Mouse (Mus musculus) hindbrain, embryonic 10.5 days (tissue): Measurements from ENCODE around the gene Ndufb2. TPM values are rescaled to one million over a fixed set of nuclear protein-coding genes. Genes with fewer than 3 reads are reported as not detected.

ENCODE experiments used
- DNase-seq: peaks from one replicate; pipeline ENCODE4 v3.0.0-alpha.2; 2017; ENCODE audit warnings: low spot score
- H3K27ac ChIP-seq: fragments of 300-500 bp; sonication (generic); 2 replicates; pipeline ENCODE4 v1.5.1; 2016; ENCODE audit warnings: mild to moderate bottlenecking, moderate library complexity
- H3K27me3 ChIP-seq: fragments of 300-500 bp; sonication (generic); 2 replicates; pipeline ENCODE4 v1.6.1; 2016; ENCODE audit warnings: mild to moderate bottlenecking; ENCODE audit not compliant: poor library complexity, insufficient read depth, severe bottlenecking
- H3K36me3 ChIP-seq: fragments of 300-500 bp; sonication (generic); 2 replicates; pipeline ENCODE4 v1.6.1; 2016; ENCODE audit warnings: mild to moderate bottlenecking, moderate library complexity
- H3K4me1 ChIP-seq: fragments of 300-500 bp; sonication (generic); replicated peaks from 2 replicates; pipeline ENCODE4 v1.6.1; 2016; ENCODE audit warnings: mild to moderate bottlenecking
- H3K4me3 ChIP-seq: fragments of 300-500 bp; sonication (generic); 2 replicates; pipeline ENCODE4 v1.5.1; 2016; ENCODE audit warnings: mild to moderate bottlenecking, moderate library complexity
- H3K9me3 ChIP-seq: fragments of 300-500 bp; sonication (generic); 2 replicates; pipeline ENCODE4 v1.6.1; 2016; ENCODE audit warnings: mild to moderate bottlenecking, moderate library complexity
- WGBS: fragments of 180-500 bp; shearing (Covaris S2); methylation state at CpG from one replicate; pipeline ENCODE4 v1.1.7; 2016; 5-methylcytosine and 5-hydroxymethylcytosine counted together
- polyA plus RNA-seq: library from polyadenylated mRNA; unstranded; fragments of >200 nt; fragmentation: Nextera tagmentation; extraction: Ambion mirVana; gene quantifications from 2 replicates; pipeline ENCODE4 v1.2.1, GENCODE M21; 2016

Gene Ndufb2
- polyA plus RNA-seq, 1 experiment from 2014 or later = 328 TPM

GRCm38 (mm10) chr6:39600851-39601250 is 8.5 kb downstream of the Ndufb2 start:
- Histone ChIP-seq H3K4me1 (no peaks in the 10 kb centered on the region), H3K36me3 (peaks cover 68% of the 10 kb centered on the region), H3K4me3 (no peak overlapping the region), H3K27me3 (no peaks in the 10 kb centered on the region), H3K27ac (no peak overlapping the region), H3K9me3 (no peaks in the 10 kb centered on the region)
- 90% methylated on average over 3 of the region's 3 CpGs for WGBS
- DNase-seq = no peak

DNA sequence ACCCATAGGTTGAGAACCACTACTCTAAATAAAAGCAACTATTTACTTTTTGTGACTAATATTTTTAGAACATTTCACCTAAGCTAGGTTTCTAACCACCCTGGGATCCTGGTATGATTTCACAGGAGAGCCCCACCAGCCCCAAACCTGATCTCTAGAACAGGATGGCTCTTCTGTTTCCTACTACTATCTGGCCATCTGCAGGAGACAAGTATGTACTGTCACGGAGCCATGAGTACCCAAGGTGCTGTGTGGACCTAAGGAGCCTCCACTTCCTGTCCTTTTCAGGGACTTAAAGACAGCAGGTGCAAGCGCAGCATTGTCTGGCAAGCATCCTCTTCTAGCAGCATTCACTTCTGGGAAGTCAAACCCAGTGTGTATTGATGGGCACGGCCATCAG is 9.5 kb downstream of the Ndufb2 start:
- 85% methylated on average over 3 of the region's 3 CpGs for WGBS
- H3K36me3 ChIP-seq = peaks cover 65% of the 10 kb centered on the region
- no peak for DNase-seq
- no peaks in the 10 kb centered on the region for H3K27me3 ChIP-seq
- H3K27ac ChIP-seq = no peak overlapping the region
- H3K4me1 ChIP-seq = no peaks in the 10 kb centered on the region
- H3K4me3 ChIP-seq = no peak overlapping the region
- H3K9me3 ChIP-seq = no peaks in the 10 kb centered on the region

GRCm38 (mm10) chr6:39604565-39604964 is 12.2 kb downstream of the Ndufb2 start:
- no peak for DNase-seq
- H3K4me1 ChIP-seq = no peaks in the 10 kb centered on the region
- H3K36me3 ChIP-seq = peaks cover 51% of the 10 kb centered on the region
- H3K9me3 ChIP-seq = no peaks in the 10 kb centered on the region
- no peak overlapping the region for H3K27ac ChIP-seq
- 88% methylated on average over 5 of the region's 5 CpGs for WGBS
- no peaks in the 10 kb centered on the region for H3K27me3 ChIP-seq
- H3K4me3 ChIP-seq = no peak overlapping the region

DNA sequence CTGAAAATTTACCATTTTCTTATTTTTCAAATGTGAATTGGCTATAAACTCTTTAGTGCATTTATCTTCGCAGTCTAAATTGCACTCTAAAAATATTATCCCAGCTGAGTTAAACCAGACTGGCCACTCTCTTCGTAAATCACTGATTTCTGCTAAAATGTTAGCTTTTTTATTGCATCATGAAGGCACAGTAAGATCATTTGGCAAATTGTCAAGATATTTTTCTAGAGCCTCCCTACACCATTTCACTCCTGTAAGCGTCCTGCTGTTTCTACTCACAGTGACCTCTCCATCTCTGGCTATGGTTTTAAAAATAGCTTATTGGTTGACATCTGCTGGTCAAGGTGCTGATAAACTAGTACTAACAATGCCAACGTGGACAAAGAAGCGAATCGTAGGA is 13.7 kb downstream of the Ndufb2 start:
- no peak for DNase-seq
- 92% methylated on average over 6 of the region's 6 CpGs for WGBS
- no peak overlapping the region for H3K4me3 ChIP-seq
- no peaks in the 10 kb centered on the region for H3K4me1 ChIP-seq
- H3K27ac ChIP-seq = no peak overlapping the region
- peaks cover 45% of the 10 kb centered on the region for H3K36me3 ChIP-seq
- no peaks in the 10 kb centered on the region for H3K9me3 ChIP-seq
- H3K27me3 ChIP-seq = no peaks in the 10 kb centered on the region

- Histone ChIP-seq H3K9me3 (no peaks in the 10 kb centered on the region), H3K4me1 (no peaks in the 10 kb centered on the region), H3K36me3 (peaks cover 43% of the 10 kb centered on the region), H3K27me3 (no peaks in the 10 kb centered on the region), H3K27ac (no peak overlapping the region), H3K4me3 (no peak overlapping the region)
- 83% methylated on average over 3 of the region's 3 CpGs for WGBS
- DNase-seq = no peak
Measured at GRCm38 (mm10) chr6:39606862-39607261, 14.5 kb downstream of the Ndufb2 start.

DNA sequence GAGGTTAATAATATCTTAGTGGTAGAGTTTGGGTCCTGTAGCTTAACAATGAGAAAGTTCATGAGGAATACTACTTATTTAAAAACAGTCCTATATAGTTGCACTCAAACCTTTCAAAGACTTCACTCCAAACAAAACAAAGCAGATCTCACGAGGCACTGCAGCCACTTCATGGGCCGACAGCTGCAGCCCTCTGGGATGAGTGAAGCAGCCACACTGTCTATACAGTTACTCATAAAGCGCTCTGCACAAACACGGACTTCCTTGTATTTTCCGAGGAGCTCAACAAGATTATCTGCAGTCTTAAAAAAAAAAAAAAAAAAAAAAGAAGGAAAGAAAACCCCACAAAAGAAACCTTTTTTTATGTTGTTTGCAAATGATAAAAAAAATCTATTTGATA is 15.0 kb downstream of the Ndufb2 start:
- DNase-seq = no peak
- H3K4me3 ChIP-seq = no peak overlapping the region
- WGBS = 84% methylated on average over 5 of the region's 5 CpGs
- no peaks in the 10 kb centered on the region for H3K27me3 ChIP-seq
- H3K27ac ChIP-seq = no peak overlapping the region
- peaks cover 40% of the 10 kb centered on the region for H3K36me3 ChIP-seq
- no peaks in the 10 kb centered on the region for H3K9me3 ChIP-seq
- no peaks in the 10 kb centered on the region for H3K4me1 ChIP-seq

GRCm38 (mm10) chr6:39610207-39610606 is 17.8 kb downstream of the Ndufb2 start:
- Histone ChIP-seq H3K27ac (no peak overlapping the region), H3K9me3 (no peaks in the 10 kb centered on the region), H3K36me3 (peaks cover 49% of the 10 kb centered on the region), H3K27me3 (no peaks in the 10 kb centered on the region), H3K4me1 (no peaks in the 10 kb centered on the region), H3K4me3 (no peak overlapping the region)
- DNase-seq = no peak
- WGBS = 72% methylated on average over 2 of the region's 2 CpGs

- no peaks in the 10 kb centered on the region for H3K9me3 ChIP-seq
- H3K27me3 ChIP-seq = no peaks in the 10 kb centered on the region
- DNase-seq = no peak
- WGBS = 94% methylated on average over 2 of the region's 2 CpGs
- no peak overlapping the region for H3K27ac ChIP-seq
- peaks cover 57% of the 10 kb centered on the region for H3K36me3 ChIP-seq
- H3K4me3 ChIP-seq = no peak overlapping the region
- H3K4me1 ChIP-seq = no peaks in the 10 kb centered on the region
Measured at GRCm38 (mm10) chr6:39611296-39611695, 18.9 kb downstream of the Ndufb2 start.

Other genes with a start within 250 kb of the Ndufb2 start
- 43.1 and 51.5 TPM in 2 replicates for gene Slc37a3, start 214.9 kb upstream of the Ndufb2 start, polyA plus RNA-seq
- 0.31 and 0.80 TPM in 2 replicates for gene Rab19, start 211.4 kb upstream of the Ndufb2 start, polyA plus RNA-seq
- 90.0 and 116 TPM in 2 replicates for gene Mkrn1, start 172.1 kb upstream of the Ndufb2 start, polyA plus RNA-seq
- 42.7 and 45.6 TPM in 2 replicates for gene Dennd2a, start 34.7 kb upstream of the Ndufb2 start, polyA plus RNA-seq
- gene Adck2, start 18.7 kb upstream of the Ndufb2 start, polyA plus RNA-seq = 29.3 and 30.8 TPM in 2 replicates
- gene Gm42420, start 6.8 kb upstream of the Ndufb2 start, polyA plus RNA-seq = 0.76 and 1.6 TPM in 2 replicates
- gene Braf, start 132.9 kb downstream of the Ndufb2 start, polyA plus RNA-seq = 18.4 and 18.6 TPM in 2 replicates
- 224 and 231 TPM in 2 replicates for gene Mrps33, start 218.4 kb downstream of the Ndufb2 start, polyA plus RNA-seq